Mouse (Mus musculus) heart, adult 11 months (tissue): ENCODE data around the gene Gnaq.

ENCODE experiments used
- DNase-seq: peaks from one replicate; pipeline ENCODE4 v3.0.0; 2022

Gnaq gene

DNA sequence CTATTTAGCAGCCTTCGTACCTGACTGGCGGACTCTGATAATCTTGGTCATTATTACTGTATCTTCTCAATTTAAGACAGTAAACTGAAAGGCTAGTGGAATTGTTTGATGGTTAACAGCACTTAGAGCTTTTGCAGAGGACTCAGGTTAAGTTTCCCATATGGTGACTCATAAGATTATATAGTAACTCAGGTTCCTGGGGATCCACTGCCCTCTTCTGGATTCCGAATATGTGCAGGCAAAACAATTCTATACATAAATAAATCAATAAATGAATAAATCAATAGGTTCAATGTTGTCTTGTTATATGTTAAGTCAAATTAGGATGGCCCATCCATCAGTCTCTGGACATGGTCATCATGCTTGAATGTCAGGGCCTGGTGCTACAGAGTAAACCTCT lies 191.6 kb downstream of the Gnaq start:
- DNase-seq = peak; percentile 42

DNA sequence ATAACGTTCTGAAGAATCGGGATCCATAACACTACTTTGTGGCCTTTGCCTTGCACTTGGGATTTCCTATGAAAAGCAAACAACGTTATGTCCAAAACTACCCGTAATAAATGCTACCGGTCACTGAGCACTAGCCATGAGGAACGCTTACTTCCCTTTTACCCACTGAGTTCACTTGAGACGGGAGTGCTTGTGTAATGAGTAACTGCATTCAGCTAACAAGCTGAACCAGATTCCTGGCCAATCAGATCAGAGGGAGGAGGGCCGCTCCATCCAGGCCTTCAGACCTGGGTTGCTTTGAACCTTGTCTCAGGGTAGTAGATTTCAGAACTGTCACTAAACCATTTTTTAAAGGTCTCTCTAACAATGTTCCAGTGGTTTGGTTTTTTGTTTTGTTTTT lies 193.3 kb downstream of the Gnaq start:
- peak; percentile 94 for DNase-seq

DNA sequence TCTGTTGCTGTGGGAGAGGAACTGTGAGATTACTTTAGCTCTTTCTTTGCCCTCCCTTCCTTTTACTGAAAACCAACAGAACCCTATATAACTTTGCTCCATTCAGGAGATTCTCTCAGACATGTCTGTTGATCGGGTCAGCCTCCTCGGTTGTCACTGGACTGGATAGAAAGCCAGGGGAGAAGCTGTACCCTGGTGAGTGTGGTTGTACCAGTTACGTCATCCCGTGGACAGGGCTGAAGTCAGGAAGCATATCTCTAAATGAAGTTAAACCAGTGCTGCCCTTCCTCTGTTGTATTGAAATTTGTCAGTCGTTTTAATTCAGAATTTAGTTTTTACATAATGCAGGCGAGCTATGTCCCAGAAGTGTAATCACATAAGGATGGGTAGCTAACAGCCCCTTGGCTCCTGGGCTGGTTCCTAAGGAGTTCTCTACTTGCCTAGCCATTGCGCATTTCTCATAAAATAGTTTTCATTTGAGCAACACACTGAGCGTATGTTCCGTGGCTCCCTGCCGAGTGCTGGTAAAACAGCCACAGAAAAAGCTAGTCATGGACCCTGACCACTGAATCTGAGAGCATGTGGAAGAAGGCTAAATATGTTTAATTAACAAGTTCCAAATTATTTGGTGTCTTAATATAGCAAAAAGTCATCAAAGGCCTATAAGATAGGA lies 194.9 kb downstream of the Gnaq start:
- peak; percentile 51 for DNase-seq

DNA sequence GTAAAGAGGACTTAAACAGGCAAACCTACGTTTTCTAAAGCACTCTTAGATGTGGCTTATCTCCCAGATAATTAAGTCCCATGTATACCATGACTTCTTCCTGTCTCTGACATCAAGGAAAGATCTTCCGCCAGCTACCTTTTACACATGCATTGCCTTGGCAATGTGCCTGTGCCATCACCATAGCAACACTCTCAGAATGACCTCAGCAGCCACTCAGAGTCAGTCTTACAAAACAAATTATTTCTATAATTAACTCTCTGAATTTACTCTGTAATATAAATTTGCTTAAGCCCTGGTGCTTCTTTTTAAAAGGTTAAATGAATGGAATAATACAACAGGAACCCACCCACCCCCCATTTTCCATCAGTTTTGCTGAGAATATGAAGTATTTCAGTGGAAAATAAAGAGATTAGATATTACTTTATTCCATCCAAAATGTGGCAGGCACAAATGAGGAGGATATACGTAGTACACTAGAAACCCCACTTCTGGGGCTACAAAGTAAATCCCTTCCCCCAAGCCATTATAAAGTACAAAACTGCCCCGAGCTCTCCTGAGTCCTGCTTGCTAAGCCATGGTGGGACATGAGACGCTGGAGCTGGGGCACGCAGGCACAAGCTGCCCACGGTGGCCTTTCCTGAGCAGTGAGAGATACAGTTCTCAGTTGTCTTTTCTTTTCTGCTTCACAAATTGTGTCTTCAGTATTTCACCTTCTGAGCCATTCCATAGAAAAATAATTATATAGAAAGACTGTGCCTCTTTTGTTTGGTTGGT lies 195.6 kb downstream of the Gnaq start:
- peak; percentile 89 for DNase-seq

DNA sequence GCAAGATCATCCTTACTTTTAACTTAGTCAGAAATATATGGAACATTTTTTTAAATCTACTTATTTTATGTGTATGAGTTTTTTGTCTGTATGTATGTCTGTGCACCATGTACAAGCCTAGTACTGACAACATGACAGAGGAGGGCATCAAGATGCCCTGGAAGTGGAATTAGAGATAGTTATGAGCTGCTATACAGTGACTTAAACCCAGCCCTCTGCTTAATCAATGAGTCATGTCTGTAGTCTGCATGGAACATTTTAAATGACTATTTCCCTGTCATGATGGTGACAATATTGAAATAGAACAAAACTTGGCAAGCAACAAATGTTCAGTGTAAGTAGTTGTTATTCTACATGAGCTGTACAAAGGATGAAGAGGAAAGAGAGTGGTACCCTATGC lies 196.4 kb downstream of the Gnaq start:
- DNase-seq = no peak

DNA sequence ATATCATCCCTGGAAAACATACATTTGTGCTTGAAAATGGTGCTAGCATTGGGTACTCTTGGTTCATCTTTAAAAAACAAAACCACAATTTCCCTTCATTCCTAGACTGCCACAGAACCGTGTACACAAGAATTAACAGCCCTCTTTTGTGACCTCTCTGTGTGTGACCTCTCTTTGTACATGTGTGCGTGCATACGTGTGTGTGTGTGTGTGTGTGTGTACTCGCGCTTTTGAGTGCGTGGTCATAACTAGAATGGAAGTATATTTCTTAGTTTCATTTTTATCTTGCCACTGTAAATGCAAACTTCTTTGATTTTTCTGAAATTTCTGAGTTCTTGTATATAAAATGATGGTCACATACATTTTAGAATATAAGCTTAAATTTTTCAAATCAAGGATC lies 197.0 kb downstream of the Gnaq start:
- no peak for DNase-seq

DNA sequence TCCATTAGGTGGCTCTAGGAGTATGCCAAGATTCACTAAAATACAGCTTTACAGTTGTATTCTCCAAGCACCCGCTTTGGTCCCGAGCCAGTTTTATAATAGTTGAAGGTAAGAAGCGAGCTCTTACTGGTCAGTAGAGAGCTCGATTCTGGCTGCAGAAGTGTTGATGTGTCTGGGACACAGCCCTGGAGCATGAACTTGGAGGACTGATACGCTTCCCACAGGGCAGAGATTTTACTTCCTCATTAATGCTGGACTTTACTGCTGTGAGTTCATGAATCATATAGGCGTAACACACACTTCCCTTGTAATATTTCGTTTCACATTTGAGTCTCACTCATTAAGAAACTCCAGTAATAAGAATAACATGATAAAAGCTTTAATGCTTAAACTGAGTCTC lies 197.5 kb downstream of the Gnaq start:
- DNase-seq = peak; percentile 91

DNA sequence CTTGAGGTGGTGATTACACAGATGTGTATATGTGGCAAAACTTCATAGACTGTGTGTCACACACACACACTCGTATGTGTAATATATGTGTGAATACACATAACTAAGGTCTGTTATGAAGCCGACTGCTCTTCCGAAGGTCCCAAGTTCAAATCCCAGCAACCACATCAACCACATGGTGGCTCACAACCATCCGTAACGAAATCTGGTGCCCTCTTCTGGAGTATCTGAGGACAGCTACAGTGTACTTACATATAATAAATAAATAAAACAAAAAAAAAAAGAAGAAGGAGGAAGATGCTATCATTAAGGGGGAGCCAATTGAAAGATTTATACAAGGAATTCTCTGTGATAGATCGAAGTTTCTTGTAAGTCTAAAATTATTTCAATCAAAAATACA lies 198.4 kb downstream of the Gnaq start:
- DNase-seq = no peak

DNA sequence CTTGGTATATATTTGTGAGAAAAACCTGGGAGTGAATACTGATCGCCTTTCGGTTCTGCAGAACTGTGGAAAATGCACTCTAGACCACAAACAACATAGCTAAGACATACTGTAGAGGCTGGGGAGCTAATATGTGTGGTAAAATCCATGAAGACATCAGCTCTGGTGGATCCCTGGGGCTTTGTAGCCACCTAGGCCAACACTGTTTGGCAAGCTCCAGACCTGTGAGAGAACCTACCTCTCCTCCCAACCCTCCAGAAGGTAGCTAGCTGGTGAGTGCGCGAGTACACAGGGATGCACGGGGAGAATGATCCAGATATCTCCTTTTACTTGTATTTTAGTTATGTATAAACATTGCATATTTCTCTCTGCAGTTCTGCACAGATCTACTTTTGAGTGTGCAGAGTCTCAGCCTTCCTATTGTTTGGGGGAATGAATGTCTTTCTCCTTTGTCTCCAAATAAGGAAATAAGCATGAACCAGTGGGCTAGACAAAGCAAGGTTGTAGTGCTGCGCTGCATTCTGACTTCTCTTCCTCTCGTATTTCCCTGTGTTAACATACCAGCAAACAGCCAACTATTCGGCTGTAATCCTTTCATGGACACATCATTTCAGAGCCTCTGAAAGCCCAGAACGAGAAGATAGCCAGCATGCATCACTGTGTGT lies 205.4 kb downstream of the Gnaq start:
- DNase-seq = no peak

DNA sequence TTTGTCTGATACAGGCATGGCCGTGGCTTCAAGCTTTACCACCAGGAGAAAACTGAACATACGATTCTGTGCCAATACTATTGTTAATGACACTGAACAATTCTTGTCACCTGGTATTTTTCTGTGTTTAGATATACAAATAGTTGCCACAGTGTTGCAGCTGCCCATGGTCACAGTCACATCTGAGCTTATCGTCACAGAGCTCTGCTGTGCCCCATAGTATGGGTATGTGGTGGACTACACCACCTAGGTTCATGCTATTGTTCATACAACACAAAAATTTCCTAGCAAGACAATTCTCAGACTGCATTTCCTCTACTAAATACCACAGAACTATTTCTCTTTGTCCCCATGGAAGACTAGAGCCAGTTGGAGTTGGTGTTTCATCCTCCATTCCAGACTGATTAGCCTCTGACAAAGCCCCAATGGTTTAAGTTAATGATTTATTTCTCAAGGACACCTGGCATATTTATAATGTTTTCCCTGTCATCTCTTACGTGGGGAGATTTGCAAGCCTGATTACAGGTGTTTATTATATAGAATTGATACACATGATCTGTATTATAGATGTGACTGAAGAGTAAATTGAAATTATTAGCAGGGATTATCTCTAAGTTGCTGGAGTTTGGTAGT lies 207.4 kb downstream of the Gnaq start:
- DNase-seq = no peak

DNA sequence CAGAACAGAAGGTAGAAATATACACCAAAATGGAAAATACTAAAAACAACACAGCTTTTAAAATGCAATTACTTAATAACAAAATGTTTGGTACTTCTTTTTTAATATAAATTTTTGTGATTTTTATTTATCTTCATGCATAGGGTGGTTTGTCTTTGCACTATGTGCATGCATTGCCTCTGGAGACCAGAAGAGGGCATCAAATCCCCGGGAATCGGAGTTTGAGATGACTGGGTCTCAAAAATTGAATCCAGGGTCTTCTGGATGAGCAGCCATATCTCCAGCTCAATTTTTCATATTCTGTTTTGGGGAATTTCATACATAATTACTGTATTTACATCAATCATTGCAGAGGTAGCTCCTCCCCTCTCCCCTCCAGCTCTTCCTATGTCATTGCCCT lies 210.1 kb downstream of the Gnaq start:
- no peak for DNase-seq

DNA sequence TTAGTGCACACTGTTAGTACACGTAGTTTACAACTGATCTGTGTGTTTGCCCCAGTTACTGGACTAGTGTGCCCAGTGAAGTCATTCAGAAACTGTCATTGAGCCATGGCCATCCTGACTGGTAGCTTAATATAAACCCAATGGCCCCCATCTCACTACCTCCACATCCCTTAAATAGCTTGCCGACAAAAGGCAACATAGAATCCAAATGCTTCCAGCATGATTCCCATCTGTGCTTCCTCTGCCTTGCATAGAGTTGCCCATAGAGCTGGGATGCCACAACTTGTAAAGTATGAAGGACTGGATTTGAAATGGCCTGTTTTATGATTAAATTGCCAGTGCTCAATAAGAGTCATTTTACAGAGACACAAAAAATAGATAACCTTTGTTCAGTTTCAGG lies 212.9 kb downstream of the Gnaq start:
- peak; percentile 52 for DNase-seq

DNA sequence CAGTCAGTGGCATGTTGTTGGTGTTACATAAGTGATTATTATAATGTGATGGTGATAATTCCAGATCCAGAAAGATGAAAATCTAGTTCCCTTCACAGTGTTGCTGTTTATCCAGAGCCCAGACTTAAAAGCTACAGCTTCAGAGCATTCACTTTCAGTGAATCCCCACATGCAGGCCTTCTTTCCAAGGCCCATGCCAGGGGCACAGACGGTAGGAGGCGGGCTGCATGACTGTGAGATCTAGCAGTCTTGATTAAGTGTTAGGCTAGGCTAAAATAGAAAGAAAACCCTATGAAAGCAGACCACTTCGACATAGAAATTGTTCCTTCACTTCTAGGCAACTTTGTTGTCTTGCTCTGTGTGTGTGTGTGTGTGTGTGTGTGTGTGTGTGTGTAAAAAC lies 214.4 kb downstream of the Gnaq start:
- peak; percentile 59 for DNase-seq

DNA sequence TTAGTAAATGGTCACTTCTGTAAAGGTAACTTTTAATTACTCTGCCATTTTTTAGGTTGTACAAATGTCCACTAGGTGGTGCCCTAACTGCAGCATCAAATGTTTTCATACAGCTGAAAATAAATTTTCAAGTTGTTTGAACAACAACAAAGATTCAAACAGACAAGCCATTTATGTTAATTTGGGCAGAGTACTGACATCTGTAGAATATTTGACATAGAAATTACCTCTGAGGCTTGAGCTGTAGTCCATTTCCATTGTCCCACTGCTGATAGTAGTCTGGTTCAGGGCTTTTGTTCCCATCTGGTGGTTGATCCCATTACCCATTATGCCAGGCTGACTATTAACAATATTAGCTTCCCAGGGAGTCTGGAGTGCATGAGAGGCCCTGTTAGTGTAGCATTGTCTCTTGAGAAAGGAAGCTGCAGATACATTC lies 221.1 kb downstream of the Gnaq start:
- DNase-seq = no peak

DNA sequence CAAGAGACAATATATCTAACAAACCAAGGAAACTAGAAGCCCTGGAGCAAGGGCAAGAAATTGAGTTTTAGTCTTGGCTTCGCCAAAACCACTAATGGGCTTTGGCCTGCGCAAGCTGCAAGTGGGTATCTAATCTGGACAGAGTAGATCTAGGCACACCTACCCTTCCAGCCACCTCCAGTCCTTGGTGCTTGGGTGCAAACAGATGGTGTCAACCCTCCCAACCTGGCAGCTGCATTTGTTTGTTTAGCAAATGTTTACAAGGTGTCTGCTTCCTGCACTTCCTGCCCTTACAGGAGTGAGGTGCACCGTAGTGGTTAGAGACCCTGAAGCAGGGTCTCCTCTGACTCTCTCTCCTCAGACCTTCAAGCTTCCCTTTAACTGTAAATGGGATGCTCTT lies 225.5 kb downstream of the Gnaq start:
- no peak for DNase-seq

DNA sequence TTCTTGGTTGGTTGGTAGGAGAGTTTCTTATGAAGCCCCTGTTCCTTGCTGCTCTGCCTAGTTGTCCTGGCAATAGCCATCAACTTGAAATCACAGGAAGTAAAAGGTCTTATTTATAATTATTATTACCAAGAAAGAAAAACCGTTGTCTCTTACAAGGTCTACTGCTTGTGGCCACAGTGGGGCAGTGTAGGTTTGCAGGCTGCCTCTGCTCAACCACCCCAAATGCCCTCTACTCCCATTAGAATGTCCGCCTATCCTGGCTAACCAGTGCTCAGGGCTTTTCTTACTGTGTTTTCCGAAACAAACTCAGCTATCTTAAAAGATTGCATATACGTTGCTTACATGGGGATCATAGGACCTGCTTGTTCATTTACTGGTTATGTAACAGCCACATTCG lies 226.3 kb downstream of the Gnaq start:
- DNase-seq = peak; percentile 85

DNA sequence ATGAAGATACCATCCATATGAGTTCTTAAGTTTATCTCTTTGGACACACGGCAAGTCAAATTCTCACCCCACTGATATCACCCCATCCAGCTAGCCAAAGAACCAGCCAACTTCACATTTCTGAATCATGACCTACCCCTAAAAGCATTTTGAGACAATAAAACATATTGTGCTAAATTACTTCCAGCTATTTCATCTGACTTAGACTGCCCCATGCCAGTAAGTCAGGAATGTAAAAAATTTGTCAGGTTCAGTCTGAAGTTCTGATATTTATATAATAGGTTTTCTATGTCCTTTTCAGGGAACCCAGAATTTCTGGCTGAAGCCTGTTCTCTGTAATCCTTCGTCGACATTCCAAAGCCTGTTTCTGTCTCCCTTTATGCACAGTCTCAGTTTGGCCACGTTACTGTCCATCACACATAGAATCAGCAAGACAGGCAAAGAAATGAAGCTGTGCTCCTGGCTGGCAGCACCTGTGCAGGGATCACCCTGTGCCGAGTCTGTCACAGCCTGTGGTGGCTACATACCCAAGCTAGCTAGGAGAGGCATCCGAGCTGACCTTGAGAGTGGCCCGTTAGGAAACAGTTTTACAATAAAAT lies 233.9 kb downstream of the Gnaq start:
- peak; percentile 77 for DNase-seq

DNA sequence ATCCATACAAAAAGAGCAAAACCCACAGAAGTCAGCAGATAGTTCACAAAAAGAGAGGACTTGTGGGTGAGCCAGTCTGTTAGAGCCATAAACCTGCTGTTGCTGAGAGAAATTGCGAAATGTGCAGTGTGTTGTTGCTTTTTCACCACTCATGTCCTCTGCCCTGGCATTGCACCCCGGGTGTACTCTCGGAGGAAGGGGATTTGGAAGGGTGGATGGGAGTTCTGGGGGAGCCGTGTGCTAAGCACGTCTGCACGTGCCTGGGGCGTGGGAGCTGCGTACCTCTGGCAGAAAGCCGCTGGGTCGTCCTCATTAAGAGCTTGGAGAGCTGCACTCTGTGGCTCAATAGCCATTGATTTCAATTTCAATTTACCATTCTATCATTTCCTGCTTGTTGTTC lies 234.6 kb downstream of the Gnaq start:
- peak; percentile 83 for DNase-seq

DNA sequence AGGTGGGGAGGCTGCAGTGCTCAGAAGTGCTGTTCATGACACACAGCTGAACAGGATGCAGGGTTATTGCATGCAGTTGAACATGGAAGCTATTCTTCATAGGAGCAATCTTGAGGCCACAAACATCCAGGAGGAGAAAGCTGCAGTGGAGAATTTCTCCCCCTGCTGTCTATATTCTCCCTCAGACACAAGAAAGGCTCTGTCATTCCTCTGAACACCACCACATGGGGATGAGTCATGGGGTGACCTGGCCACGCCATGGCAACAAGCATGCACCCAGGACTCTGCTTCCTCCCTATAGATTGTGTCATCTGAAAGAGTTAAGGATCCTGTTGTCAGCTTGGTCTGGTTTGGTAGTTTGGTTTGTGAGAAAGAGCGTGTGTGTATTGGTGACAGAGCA lies 239.0 kb downstream of the Gnaq start:
- no peak for DNase-seq

DNA sequence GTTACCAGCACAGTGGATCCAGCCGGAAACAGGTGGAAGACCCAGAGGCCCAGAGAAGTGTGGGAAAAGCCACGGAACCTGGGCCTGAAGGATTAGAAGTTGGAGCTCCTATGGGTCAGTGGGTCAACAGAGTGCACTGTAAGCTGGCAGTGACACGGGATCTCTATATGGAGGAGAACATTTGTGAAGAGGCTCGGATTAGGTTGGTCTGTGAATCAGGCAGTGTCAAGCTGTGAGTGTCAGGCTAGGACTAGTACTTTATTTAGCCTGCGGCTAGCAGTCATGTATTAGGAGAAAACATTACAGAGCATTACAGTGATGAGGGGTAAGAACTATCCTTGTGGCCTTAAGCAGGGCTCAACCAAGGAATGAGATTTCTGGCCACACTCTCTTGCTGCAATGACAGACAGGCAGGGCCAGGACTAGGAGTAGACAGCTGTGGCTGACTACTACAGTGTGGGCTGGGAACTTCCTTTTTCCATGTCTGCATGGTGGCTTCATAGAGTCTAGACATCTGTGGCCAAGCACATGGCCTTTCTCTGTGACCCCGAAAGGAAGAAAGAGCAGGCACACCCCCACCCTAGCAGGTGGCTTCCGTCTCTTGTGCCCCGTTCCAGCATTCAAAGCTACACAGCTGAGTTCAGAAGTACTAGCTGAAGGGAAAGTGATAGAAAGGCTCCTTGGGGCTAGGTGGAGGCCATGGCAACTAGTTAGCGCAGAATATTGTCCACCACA lies 240.3 kb downstream of the Gnaq start:
- DNase-seq = peak; percentile 96

DNA sequence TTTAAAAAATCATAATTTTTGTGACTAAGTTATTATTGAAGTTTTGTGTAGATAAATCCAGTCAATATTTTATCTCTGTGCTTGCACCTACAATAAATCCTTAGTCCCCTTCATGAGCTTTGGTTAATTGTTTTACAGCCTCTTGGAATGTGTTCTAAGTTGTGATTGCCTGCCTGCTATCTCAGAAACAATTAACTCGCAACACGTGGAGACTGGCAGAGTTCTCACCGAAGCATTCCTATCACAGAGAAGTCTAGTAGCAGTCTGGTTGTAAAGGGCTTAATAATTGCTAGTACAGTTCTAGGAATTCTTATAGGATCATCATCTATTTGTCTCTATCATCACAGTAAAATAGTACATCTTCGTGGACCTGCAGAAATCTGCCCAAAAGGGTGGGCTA lies 243.2 kb downstream of the Gnaq start:
- no peak for DNase-seq

DNA sequence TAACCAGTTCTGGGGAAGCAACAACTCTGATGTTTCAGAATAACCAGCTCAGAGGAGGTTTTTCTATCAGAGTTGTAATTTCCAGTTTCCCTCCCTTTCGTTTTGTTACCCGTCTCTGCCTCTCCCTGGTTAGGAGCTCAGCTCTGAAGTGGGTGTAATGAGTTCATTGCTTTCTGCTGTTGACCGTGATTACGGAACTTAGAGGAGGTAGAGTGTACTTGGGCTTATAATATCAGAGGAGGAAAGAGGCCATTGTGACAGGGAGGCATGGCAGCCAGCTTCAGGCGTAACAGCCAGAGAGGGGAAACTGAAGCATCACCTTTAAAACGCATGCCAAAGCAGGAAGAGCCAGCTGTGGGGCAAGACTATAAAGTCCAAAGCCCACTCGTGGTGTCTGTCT lies 245.9 kb downstream of the Gnaq start:
- DNase-seq = no peak

DNA sequence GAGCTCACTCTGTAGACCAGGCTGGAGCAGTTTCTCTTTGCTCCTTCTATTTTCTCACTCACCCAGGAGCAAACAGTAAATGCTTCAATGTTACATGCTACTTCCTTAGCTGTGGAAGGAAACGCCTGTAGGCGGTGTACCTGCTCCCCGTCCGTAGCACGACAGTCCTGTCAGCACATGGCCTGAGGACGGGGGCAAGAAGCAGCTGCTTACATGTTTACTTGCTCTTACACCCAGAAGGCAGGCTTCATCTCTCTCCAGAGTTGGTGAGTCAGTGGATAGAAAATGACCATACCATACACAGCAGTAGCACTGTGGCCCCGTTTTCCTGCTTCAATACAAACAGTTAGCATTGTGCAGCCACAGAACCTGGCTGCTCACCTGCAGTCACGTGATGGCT lies 247.1 kb downstream of the Gnaq start:
- peak; percentile 73 for DNase-seq
